11 mouse cellular contexts compared by ENCODE assay signal in the genomic region with DNA sequence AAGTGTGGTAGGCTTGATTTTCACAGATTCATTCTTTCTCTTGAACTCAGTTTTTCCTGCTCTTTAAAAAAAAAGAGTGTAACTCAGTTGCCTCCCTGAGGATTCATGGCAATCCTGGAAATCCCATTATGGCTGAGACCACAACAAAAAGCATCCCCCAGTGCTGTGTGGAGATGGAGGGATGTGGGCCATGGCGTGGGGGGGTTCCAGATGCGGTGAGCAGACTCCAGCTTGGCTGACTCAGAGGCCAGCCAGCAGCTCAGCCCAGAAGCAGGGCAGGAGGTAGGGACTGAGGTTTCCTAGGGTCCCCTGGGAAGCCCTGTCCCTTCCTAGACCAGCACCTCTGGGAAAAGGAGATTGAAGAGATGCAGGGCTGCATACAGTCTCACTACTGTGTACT. TPM values are rescaled to one million over a fixed set of nuclear protein-coding genes. Genes with fewer than 3 reads are reported as not detected.
DNase-seq lines count a peak whose midpoint lies in the region; ATAC-seq and TF ChIP-seq lines count a peak whose summit lies in the region.
"Had no signal": no experiment of that assay in that cellular context is flagged by ENCODE, and none has a peak within 500 bp of the region (broad histone marks: within the 10 kb centered on the region; RNA-seq: fewer than 3 reads in every experiment).

No protein-coding gene starts in this region.

- peaks cover 49% of the 10 kb centered on the region for H3K4me1 ChIP-seq in heart, embryonic 10.5 days
- peaks cover 9% of the 10 kb centered on the region; the same call in 1 of the 2 replicates for H3K4me1 ChIP-seq in midbrain, postnatal 0 days (ENCODE audit: insufficient read depth, low read length)
- H3K4me1 ChIP-seq in midbrain, embryonic 15.5 days = peaks cover 32% of the 10 kb centered on the region
- peaks cover 7% of the 10 kb centered on the region; the same call in 1 of the 2 replicates for H3K4me1 ChIP-seq in stomach, postnatal 0 days (replicated peaks; ENCODE audit: control insufficient read depth, insufficient read depth)

- no peak overlapping the region for H3K4me2 ChIP-seq in midbrain, postnatal 0 days (ENCODE audit: low read depth, low read length, poor library complexity, severe bottlenecking)
- H3K4me2 ChIP-seq in midbrain, embryonic 15.5 days = no peak overlapping the region
- H3K4me2 ChIP-seq in stomach, postnatal 0 days (replicated peaks; ENCODE audit: low read depth) = no peak overlapping the region
- H3K4me2 ChIP-seq: forebrain, embryonic 13.5 days had no signal

- H3K36me3 ChIP-seq in heart, embryonic 10.5 days = no peaks in the 10 kb centered on the region
- peaks cover 15% of the 10 kb centered on the region for H3K36me3 ChIP-seq in midbrain, postnatal 0 days (ENCODE audit: insufficient read depth, low read length)
- peaks cover 4% of the 10 kb centered on the region; the same call in 1 of the 2 replicates for H3K36me3 ChIP-seq in midbrain, embryonic 15.5 days (replicated peaks)
- 0 out of 2 replicates have a peak, but pooled peaks cover 6% of the 10 kb centered on the region for H3K36me3 ChIP-seq in stomach, postnatal 0 days (ENCODE audit: control insufficient read depth, insufficient read depth, low read length)

- 56% methylated on average over 2 of the region's 2 CpGs for WGBS in heart, embryonic 10.5 days
- 14% methylated on average over 2 of the region's 2 CpGs for WGBS in midbrain, postnatal 0 days
- 43% methylated on average over 2 of the region's 2 CpGs for WGBS in midbrain, embryonic 15.5 days
- 44% methylated on average over 2 of the region's 2 CpGs for WGBS in stomach, postnatal 0 days

- no peak overlapping the region for H3K9ac ChIP-seq in midbrain, postnatal 0 days (replicated peaks; ENCODE audit: low read length, poor library complexity, severe bottlenecking)
- H3K9ac ChIP-seq in midbrain, embryonic 15.5 days = no peak overlapping the region
- H3K9ac ChIP-seq in stomach, postnatal 0 days (ENCODE audit: low read length) = no peak overlapping the region
- H3K9ac ChIP-seq: forebrain, embryonic 13.5 days had no signal

- no peaks in the 10 kb centered on the region for H3K9me3 ChIP-seq in heart, embryonic 10.5 days
- H3K9me3 ChIP-seq in midbrain, postnatal 0 days (ENCODE audit: low read length) = no peaks in the 10 kb centered on the region
- H3K9me3 ChIP-seq in midbrain, embryonic 15.5 days = no peaks in the 10 kb centered on the region
- no peaks in the 10 kb centered on the region for H3K9me3 ChIP-seq in stomach, postnatal 0 days (ENCODE audit: control insufficient read depth, low read length)
- H3K9me3 ChIP-seq: forebrain, embryonic 13.5 days had no signal

- no peak for TF ChIP-seq CTCF in midbrain, postnatal 0 days (IDR thresholded peaks at IDR 0.05)
- no peak for TF ChIP-seq CTCF in stomach, postnatal 0 days (IDR thresholded peaks at IDR 0.05; ENCODE audit: low read depth)

- no peak for DNase-seq in heart, embryonic 10.5 days (ENCODE audit: low spot score)
- DNase-seq in heart, adult 9 months (ENCODE audit: low spot score in 2 of 2) = no peak
- DNase-seq in midbrain, postnatal 0 days (ENCODE audit: low spot score) = no peak
- DNase-seq in stomach, postnatal 0 days (ENCODE audit: low spot score) = no peak
- DNase-seq in cerebellum, postnatal 4 days (ENCODE audit: low spot score in 2 of 2) = no peak
- DNase-seq in urinary bladder, adult 18-20 months (ENCODE audit: low spot score in 2 of 2) = no peak
- DNase-seq: lung, adult 18-20 months had no signal

- H3K4me3 ChIP-seq in heart, embryonic 10.5 days = no peak overlapping the region
- H3K4me3 ChIP-seq in midbrain, postnatal 0 days (ENCODE audit: low read depth, low read length) = no peak overlapping the region
- H3K4me3 ChIP-seq in midbrain, embryonic 15.5 days = no peak overlapping the region
- no peak overlapping the region for H3K4me3 ChIP-seq in stomach, postnatal 0 days (ENCODE audit: low read depth, low read length)
- H3K4me3 ChIP-seq: forebrain, embryonic 13.5 days had no signal

- ATAC-seq in midbrain, postnatal 0 days (ENCODE audit: low FRiP score) = no peak
- no peak for ATAC-seq in midbrain, embryonic 15.5 days (replicated peaks)
- ATAC-seq in inflammation-experienced regulatory T-cells, adult 6 months = peak; percentile 29
- no peak for ATAC-seq in stomach, postnatal 0 days (ENCODE audit: low FRiP score, low TSS enrichment)
- ATAC-seq: forebrain, embryonic 13.5 days had no signal

- TF ChIP-seq EP300 in stomach, postnatal 0 days (optimal IDR thresholded peaks at IDR 0.05) = no peak

- H3K27me3 ChIP-seq in heart, embryonic 10.5 days (ENCODE audit: insufficient read depth, poor library complexity, severe bottlenecking) = no peaks in the 10 kb centered on the region
- H3K27me3 ChIP-seq in midbrain, postnatal 0 days (ENCODE audit: insufficient read depth, low read length) = no peaks in the 10 kb centered on the region
- no peaks in the 10 kb centered on the region for H3K27me3 ChIP-seq in midbrain, embryonic 15.5 days (replicated peaks)
- H3K27me3 ChIP-seq in stomach, postnatal 0 days (ENCODE audit: control insufficient read depth, insufficient read depth, low read length) = no peaks in the 10 kb centered on the region
- H3K27me3 ChIP-seq: forebrain, embryonic 13.5 days had no signal

- H3K27ac ChIP-seq in heart, embryonic 10.5 days = peak overlapping the region; percentile 78
- peak overlapping the region; percentile 18; the same call in 1 of the 2 replicates for H3K27ac ChIP-seq in midbrain, postnatal 0 days (ENCODE audit: low read depth, low read length)
- no peak overlapping the region for H3K27ac ChIP-seq in midbrain, embryonic 15.5 days
- peak overlapping the region; percentile 35; the same call in 1 of the 2 replicates for H3K27ac ChIP-seq in stomach, postnatal 0 days (replicated peaks)
- H3K27ac ChIP-seq: forebrain, embryonic 13.5 days had no signal

RNA-seq across cellular contexts. Expression of a gene that starts 38.9 kb away (rescaled TPM):
- 40.4 and 49.8 TPM in 2 replicates for polyA plus RNA-seq in heart, embryonic 10.5 days (2016; fragmentation: Nextera tagmentation; extraction: Ambion mirVana)
- total RNA-seq in midbrain, postnatal 0 days (2014; rRNA removed) = 16.7 and 16.8 TPM in 2 replicates
- 9.8 TPM in 2 replicates for polyA plus RNA-seq in midbrain, postnatal 0 days (2015; fragmentation: Nextera tagmentation; extraction: Ambion mirVana)
- 16.2 and 19.3 TPM in 2 replicates for polyA plus RNA-seq in midbrain, embryonic 15.5 days (2015; fragmentation: Nextera tagmentation; extraction: Ambion mirVana)
- 10 to 100 TPM; 17.1 to 19.5 (median 19.3) TPM for polyA plus RNA-seq in inflammation-experienced regulatory T-cells, adult 6 months (2017; shearing (Covaris generic))
- 35.3 and 37.3 TPM in 2 replicates for polyA plus RNA-seq in stomach, postnatal 0 days (2015; fragmentation: Nextera tagmentation; extraction: Ambion mirVana)

RNA-seq across cellular contexts. Expression of a gene that starts 45.5 kb away (rescaled TPM):
- 10.5 and 13.3 TPM in 2 replicates for polyA plus RNA-seq in heart, embryonic 10.5 days (2016; fragmentation: Nextera tagmentation; extraction: Ambion mirVana)
- total RNA-seq in midbrain, postnatal 0 days (2014; rRNA removed) = 134 and 176 TPM in 2 replicates
- polyA plus RNA-seq in midbrain, postnatal 0 days (2015; fragmentation: Nextera tagmentation; extraction: Ambion mirVana) = 77.1 and 77.7 TPM in 2 replicates
- 53.2 and 61.1 TPM in 2 replicates for polyA plus RNA-seq in midbrain, embryonic 15.5 days (2015; fragmentation: Nextera tagmentation; extraction: Ambion mirVana)
- under 1 TPM in 2 of 3 experiments, not detected in 1; 0.18 to 0.44 TPM for polyA plus RNA-seq in inflammation-experienced regulatory T-cells, adult 6 months (2017; shearing (Covaris generic))
- 5.6 and 6.7 TPM in 2 replicates for polyA plus RNA-seq in stomach, postnatal 0 days (2015; fragmentation: Nextera tagmentation; extraction: Ambion mirVana)
- total RNA-seq: granulocyte monocyte progenitor cell, adult 5-6 weeks had no signal
